Mouse (Mus musculus): ENCODE measurements around the gene Mrpl43.
"Not testable (repeated sequence)": the region's sequence is repeated elsewhere in the genome, so short reads cannot be mapped to it uniquely, and the experiment has no call there.

The Mrpl43 gene

GRCm38 (mm10) chr19:45005957-45006712, at the start of gene Mrpl43:
TSS of gene Mrpl43 (minus strand) at chr19:45006442.
- DNase-seq (ENCODE audit: low spot score in 2 of 2) = peak; percentile 97 to 98

GRCm38 (mm10) chr19:45054892-45055690, 48.8 kb upstream of the Mrpl43 start:
- no peak for DNase-seq (ENCODE audit: low spot score in 2 of 2)

GRCm38 (mm10) chr19:45053451-45053850, 47.2 kb upstream of the Mrpl43 start:
- DNase-seq (ENCODE audit: low spot score in 2 of 2) = no peak

GRCm38 (mm10) chr19:45049523-45049922, 43.3 kb upstream of the Mrpl43 start:
- no peak for DNase-seq (ENCODE audit: low spot score in 2 of 2)

GRCm38 (mm10) chr19:45048644-45049365, 42.6 kb upstream of the Mrpl43 start:
- DNase-seq (ENCODE audit: low spot score in 2 of 2) = no peak

- DNase-seq (ENCODE audit: low spot score in 2 of 2) = peak; percentile 79 to 92
Measured at GRCm38 (mm10) chr19:45047935-45048643, 41.8 kb upstream of the Mrpl43 start.

- peak; percentile 96 to 97 for DNase-seq (ENCODE audit: low spot score in 2 of 2)
Measured at GRCm38 (mm10) chr19:45047417-45047934, 41.2 kb upstream of the Mrpl43 start, which contains the start of gene Sfxn3. TSS of gene Sfxn3 (plus strand) at chr19:45047503.

- DNase-seq (ENCODE audit: low spot score in 2 of 2) = peak; percentile 93 to 96
Measured at GRCm38 (mm10) chr19:45046523-45047321, 40.5 kb upstream of the Mrpl43 start.

GRCm38 (mm10) chr19:45045651-45046050, 39.4 kb upstream of the Mrpl43 start, which contains the start of gene Pdzd7:
TSS of gene Pdzd7 (minus strand) at chr19:45045717.
- no peak for DNase-seq (ENCODE audit: low spot score in 2 of 2)

GRCm38 (mm10) chr19:45045236-45045635, 39.0 kb upstream of the Mrpl43 start:
- no peak for DNase-seq (ENCODE audit: low spot score in 2 of 2)

- peak in 1 of 2 experiments; percentile 38 for DNase-seq (ENCODE audit: low spot score in 2 of 2)
Measured at GRCm38 (mm10) chr19:45044389-45044927, 38.2 kb upstream of the Mrpl43 start.

- no peak for DNase-seq (ENCODE audit: low spot score in 2 of 2)
Measured at GRCm38 (mm10) chr19:45040214-45040613, 34.0 kb upstream of the Mrpl43 start.

- DNase-seq (ENCODE audit: low spot score in 2 of 2) = not testable (repeated sequence)
Measured at GRCm38 (mm10) chr19:45038198-45038597, 32.0 kb upstream of the Mrpl43 start.

- no peak for DNase-seq (ENCODE audit: low spot score in 2 of 2)
Measured at GRCm38 (mm10) chr19:45036867-45037266, 30.6 kb upstream of the Mrpl43 start.

- no peak for DNase-seq (ENCODE audit: low spot score in 2 of 2)
Measured at GRCm38 (mm10) chr19:45032570-45033332, 26.5 kb upstream of the Mrpl43 start.

GRCm38 (mm10) chr19:45031780-45032179, 25.5 kb upstream of the Mrpl43 start:
- DNase-seq (ENCODE audit: low spot score in 2 of 2) = peak; percentile 76 to 80

- peak; percentile 83 to 88 for DNase-seq (ENCODE audit: low spot score in 2 of 2)
Measured at GRCm38 (mm10) chr19:45030746-45031693, 24.8 kb upstream of the Mrpl43 start.

- DNase-seq (ENCODE audit: low spot score in 2 of 2) = no peak
Measured at GRCm38 (mm10) chr19:45030111-45030510, 23.9 kb upstream of the Mrpl43 start.
